Mouse (Mus musculus) layer of hippocampus, adult 8-10 months (tissue): ENCODE measurements around the gene Frmd4a. TPM values are rescaled to one million over a fixed set of nuclear protein-coding genes. Genes with fewer than 3 reads are reported as not detected.
"Not testable (repeated sequence)": the region's sequence is repeated elsewhere in the genome, so short reads cannot be mapped to it uniquely, and the experiment has no call there.

ENCODE experiments used
- DNase-seq, 2 experiments: peaks; one replicate each; pipeline ENCODE4 v3.0.0; 2022; ENCODE audit warnings: low spot score in 2 of 2
- total RNA-seq, 4 experiments: library from RNA; stranded (reverse); gene quantifications; 2 replicates each; pipeline ENCODE4 v1.2.4; 2022

The Frmd4a gene
- total RNA-seq, 4 experiments from 2014 or later, result 64.6 to 84.7 (median 74.6) TPM

- no peak for DNase-seq
These were observed 177.0 kb downstream of the Frmd4a start for GRCm38 (mm10) chr2:4194324-4195014.

- no peak for DNase-seq
These were observed 178.5 kb downstream of the Frmd4a start for GRCm38 (mm10) chr2:4196041-4196440.

GRCm38 (mm10) chr2:4209234-4209633 lies 191.7 kb downstream of the Frmd4a start:
- DNase-seq, result no peak

DNA sequence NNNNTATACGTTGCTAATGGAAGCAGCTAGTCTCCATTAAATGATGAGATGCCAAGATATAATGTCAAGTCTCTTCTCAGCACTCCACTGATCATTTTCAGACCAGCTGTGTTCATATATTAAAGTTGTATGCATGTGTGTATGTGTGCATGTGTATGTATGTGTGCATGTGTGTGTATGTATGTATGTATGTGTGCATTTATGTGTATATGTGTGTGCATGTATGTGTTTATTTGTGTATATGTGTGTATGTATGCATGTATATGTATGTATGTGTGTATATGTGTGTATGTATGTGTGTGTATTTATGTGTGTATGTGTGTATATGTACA lies 204.9 kb downstream of the Frmd4a start:
- DNase-seq, result no peak

DNA sequence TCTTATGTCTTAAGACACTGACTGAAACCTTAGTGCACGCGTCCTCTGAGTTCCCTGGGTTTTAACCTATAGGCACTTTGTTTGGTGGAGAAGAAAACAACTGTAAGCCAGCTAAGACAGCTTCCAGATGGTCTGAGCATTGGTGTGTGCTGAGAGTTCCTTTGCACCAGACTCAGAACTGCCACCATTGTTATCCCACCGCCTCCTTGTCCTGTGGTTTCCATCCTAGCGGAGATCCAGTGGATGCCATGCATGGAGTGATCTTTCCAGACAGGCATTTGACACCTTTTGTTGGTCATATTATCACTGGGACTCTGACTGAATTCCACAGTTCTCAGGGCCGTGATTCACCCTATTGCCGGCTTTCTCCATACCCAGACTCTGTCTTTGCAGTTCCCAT lies 205.8 kb downstream of the Frmd4a start:
- DNase-seq, result no peak

GRCm38 (mm10) chr2:4226941-4227558 lies 209.5 kb downstream of the Frmd4a start:
- no peak for DNase-seq

- no peak for DNase-seq
These were observed 210.0 kb downstream of the Frmd4a start for GRCm38 (mm10) chr2:4227563-4227962.

GRCm38 (mm10) chr2:4228510-4228909 lies 211.0 kb downstream of the Frmd4a start:
- DNase-seq, result no peak

DNA sequence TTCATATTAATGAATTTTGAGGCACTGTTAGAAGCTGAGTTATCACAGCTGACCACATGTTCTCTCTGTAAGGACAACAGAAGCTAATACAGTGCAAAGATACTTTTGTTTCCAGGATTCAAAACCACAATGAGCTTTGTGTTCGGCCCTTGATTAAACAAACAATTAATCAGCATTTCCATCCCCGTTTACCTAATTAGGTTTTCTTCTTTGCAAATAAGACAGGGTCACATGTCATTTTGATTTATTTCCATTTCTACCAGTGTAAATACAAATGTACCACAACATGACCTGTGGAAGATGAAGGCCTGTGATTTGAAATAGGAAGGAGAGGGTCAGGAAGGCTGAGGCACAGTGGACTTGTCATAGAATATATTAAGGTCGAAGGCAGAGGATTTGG lies 214.8 kb downstream of the Frmd4a start:
- DNase-seq, result no peak

GRCm38 (mm10) chr2:4232761-4233322 lies 215.3 kb downstream of the Frmd4a start:
- DNase-seq, result no peak

DNA sequence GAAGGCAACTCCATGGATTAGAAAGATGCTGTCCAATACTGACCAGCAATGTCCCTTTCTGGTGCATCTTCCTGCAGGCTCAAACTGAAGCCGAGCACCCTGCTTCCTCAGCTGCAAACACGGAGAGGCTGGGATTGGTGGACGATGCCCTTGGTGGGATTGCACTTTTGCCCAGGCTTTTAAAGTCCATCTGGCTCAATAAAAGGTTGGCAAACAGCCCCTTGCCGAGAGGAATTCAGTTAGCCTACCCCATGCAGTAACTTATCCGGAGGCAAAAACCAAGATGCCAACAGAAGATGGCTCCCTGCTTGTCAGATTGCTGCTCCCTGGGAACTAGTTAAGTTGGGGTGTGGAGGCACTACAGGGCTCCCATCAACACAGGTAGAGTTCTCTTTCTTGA lies 220.2 kb downstream of the Frmd4a start:
- no peak for DNase-seq

- DNase-seq, result no peak
These were observed 232.2 kb downstream of the Frmd4a start for GRCm38 (mm10) chr2:4249723-4250122.

DNA sequence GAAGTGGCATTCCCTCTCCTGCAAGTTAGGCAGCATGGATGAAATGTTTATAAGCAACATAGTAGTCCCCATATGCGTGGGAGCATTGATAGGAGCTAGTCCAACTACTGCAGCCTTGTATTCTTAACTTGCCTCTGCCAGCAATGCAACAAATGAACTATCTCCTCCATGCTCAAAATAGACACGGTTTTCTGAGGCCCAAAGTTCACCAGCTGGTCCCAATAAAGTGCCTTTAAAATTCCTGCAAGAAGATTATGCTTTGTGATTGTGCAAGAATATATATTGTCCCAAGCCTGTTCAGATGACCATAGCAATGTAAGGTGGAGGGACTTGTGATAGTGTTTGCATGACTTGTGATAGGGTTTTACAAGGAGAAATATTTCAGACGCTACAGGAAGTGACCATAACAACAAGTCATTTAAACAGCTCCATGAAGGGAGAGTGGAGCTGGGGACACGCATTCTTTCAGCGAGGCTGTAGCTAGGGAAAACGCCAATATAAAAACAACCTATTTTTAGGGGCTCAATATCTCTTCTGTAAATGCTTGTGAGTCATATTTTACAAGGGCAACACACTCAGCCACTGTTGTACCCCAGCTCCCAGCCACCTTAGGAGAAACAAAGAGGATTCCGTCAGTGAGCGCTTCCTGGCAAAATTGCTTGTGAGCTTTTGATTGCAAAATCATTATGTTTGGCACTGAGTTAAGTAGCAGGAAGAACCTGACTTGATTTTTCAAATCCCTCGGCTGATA lies 235.2 kb downstream of the Frmd4a start:
- no peak for DNase-seq

GRCm38 (mm10) chr2:4253348-4253747 lies 235.8 kb downstream of the Frmd4a start:
- no peak for DNase-seq

- DNase-seq, result no peak
These were observed 236.6 kb downstream of the Frmd4a start for GRCm38 (mm10) chr2:4254083-4254482.

DNA sequence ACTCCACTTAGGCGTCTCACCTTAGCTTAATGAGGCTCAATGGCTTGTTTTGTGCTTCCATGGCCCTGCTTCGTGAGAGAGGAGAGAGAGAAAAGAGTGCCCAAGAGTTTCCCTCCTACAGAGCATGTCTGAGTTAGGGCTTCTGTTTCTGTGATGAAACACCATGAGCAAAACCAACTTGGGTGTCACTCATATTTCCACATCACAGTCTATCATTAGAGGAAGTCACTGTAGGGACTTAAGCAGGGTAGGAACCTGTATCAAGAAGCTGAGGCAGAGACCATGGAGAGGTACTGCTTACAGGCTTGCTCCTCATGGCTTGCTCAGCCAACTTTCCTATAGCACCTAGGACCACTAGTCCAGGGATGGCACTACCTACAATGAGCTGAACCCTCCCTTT lies 238.7 kb downstream of the Frmd4a start:
- DNase-seq, result no peak

GRCm38 (mm10) chr2:4257604-4258003 lies 240.1 kb downstream of the Frmd4a start:
- no peak for DNase-seq

DNA sequence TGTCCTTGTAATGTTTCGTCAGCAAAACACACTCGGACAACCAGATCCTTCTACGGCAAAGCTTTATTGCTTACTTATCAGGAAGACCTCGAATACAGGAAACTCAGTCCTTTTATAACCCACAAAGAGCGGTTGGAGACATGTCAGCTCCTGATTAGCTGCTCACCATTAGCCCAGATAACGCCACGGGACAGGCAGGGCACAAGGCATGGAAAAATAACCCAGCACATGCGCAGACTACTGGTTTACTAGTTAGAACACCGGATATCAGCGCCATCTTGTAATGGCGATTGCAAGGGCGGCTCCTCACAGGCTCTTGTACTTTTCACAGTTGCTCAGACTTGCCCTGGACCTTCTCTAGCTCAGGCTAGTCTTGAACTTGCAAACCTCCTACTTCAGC lies 241.3 kb downstream of the Frmd4a start:
- DNase-seq, result not testable (repeated sequence)

- DNase-seq, result no peak
These were observed 243.0 kb downstream of the Frmd4a start for GRCm38 (mm10) chr2:4260324-4261058.

GRCm38 (mm10) chr2:4262667-4263066 lies 245.2 kb downstream of the Frmd4a start:
- no peak for DNase-seq

GRCm38 (mm10) chr2:4267377-4267776 lies 249.9 kb downstream of the Frmd4a start:
- DNase-seq, result no peak

DNA sequence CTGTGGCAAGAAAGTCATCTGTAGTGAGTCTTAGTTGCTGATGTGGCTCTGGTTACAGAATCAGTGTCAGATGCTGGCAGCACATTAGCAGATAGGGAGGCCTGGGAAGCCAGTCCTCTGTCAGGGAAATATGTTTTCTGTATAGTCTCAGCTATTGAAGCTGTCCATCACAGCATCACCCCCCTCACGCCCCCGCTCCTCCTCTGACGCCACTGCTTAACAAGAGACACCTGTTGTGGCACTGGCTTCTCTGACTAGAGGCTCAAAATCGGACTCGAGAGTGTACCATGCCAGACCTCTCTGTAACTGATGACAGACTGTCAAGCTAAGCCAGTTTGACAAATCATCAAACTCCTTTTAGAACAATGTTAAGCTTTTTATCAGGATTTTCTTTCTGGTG lies 265.3 kb downstream of the Frmd4a start:
- DNase-seq, result no peak
